Mouse (Mus musculus) kidney, postnatal 0 days (tissue): ENCODE results near the gene Zfp946. TPM values are rescaled to one million over a fixed set of nuclear protein-coding genes. Genes with fewer than 3 reads are reported as not detected.

Experiments
- ATAC-seq: fragments of 200-750 bp; cut with Nextera tagmentation; replicated peaks from 2 replicates; pipeline ENCODE4 v1.8.0; 2017; ENCODE audit warnings: low read depth, moderate number of reproducible peaks, moderate TSS enrichment, moderate library complexity; ENCODE audit not compliant: low FRiP score
- DNase-seq: peaks from one replicate; pipeline ENCODE4 v3.0.0-alpha.2; 2016; ENCODE audit warnings: low spot score
- H3K27ac ChIP-seq: fragments of 300-500 bp; sonication (generic); 2 replicates; pipeline ENCODE4 v1.5.1; 2014; ENCODE audit warnings: mild to moderate bottlenecking
- H3K27me3 ChIP-seq: fragments of 300-500 bp; sonication (generic); 2 replicates; pipeline ENCODE4 v1.6.1; 2014; ENCODE audit warnings: low read length, mixed read lengths; ENCODE audit not compliant: insufficient read depth
- H3K36me3 ChIP-seq: fragments of 300-500 bp; sonication (generic); 2 replicates; pipeline ENCODE4 v1.6.1; 2014; ENCODE audit warnings: low read length, mixed read lengths; ENCODE audit not compliant: insufficient read depth
- H3K4me1 ChIP-seq: fragments of 300-500 bp; sonication (generic); replicated peaks from 2 replicates; pipeline ENCODE4 v1.6.1; 2014; ENCODE audit warnings: antibody characterized with exemption, low read length, mixed read lengths; ENCODE audit not compliant: insufficient read depth
- H3K4me2 ChIP-seq: fragments of 300-500 bp; sonication (generic); 2 replicates; pipeline ENCODE4 v1.6.1; 2014; ENCODE audit warnings: mild to moderate bottlenecking, low read length, moderate library complexity, mixed read lengths
- H3K4me3 ChIP-seq: fragments of 300-500 bp; sonication (generic); replicated peaks from 2 replicates; pipeline ENCODE4 v1.5.1; 2014; ENCODE audit warnings: low read depth, low read length
- H3K9ac ChIP-seq: fragments of 300-500 bp; sonication (generic); 2 replicates; pipeline ENCODE4 v1.6.1; 2014; ENCODE audit warnings: low read depth, low read length
- H3K9me3 ChIP-seq: fragments of 300-500 bp; sonication (generic); replicated peaks from 2 replicates; pipeline ENCODE4 v1.6.1; 2016; ENCODE audit warnings: low read length, inconsistent platforms, mixed read lengths
- CTCF ChIP-seq: IDR thresholded peaks from 2 replicates; pipeline ENCODE4 v1.5.1; 2016; ENCODE audit warnings: antibody characterized with exemption, low read depth, mild to moderate bottlenecking, moderate library complexity
- WGBS: fragments of 180-500 bp; shearing (Covaris S2); extraction: QIAGEN DNeasy Blood & Tissue Kit; methylation state at CpG from one replicate; pipeline ENCODE4 v1.1.7; 2014; 5-methylcytosine and 5-hydroxymethylcytosine counted together
- polyA plus RNA-seq: library from polyadenylated mRNA; unstranded; fragments of >200 nt; fragmentation: Nextera tagmentation; extraction: Ambion mirVana; gene quantifications from 2 replicates; pipeline ENCODE4 v1.2.1, GENCODE M21; 2015

The Zfp946 gene
- 11.6 and 11.8 TPM in 2 replicates for polyA plus RNA-seq

DNA sequence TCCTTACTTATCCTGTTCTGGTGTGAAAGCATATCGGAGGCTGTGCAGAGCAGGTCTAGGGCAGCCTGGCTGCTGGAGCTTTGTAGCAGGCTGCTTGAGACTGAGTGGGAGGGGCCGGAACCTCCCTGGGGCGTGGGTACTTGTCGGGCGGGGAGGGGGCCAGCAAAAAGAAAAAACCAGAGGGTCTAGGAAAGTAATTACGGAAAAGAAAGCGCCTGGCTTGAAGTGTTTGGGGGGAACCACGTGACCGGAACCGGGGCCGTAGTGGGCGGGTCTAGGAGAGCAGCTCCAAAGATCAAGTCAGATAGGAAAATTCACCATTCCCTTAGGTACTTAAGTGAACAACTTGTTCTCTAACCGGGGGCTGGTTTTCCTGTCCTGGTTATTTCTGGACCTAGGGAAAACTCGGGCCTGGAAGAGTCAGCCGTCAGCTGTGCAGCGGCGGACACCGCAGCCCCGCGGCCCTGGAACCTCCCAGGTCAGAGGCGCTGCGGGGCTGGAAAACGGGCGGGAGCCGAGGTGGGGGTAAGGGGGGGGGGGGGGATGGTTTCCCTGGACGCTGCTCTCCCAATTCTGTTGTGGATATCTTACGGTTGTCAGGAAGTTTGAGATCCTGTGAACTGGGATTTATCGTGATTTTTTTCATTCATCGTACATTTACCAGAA is at the start of gene Zfp946:
Gene Zfp946 (plus strand): TSS at position 271 of the 666 bp plus-strand sequence.
- Histone ChIP-seq H3K27me3 (no peaks in the 10 kb centered on the region), H3K4me3 (peak within 1 kb of the TSS; percentile 53), H3K36me3 (no peaks in the 10 kb centered on the region), H3K4me1 (no peaks in the 10 kb centered on the region; the same call in 1 of the 2 replicates), H3K27ac (peak within 1 kb of the TSS; percentile 79), H3K9ac (peak within 1 kb of the TSS; percentile 63), H3K9me3 (no peaks in the 10 kb centered on the region), H3K4me2 (peak within 1 kb of the TSS; percentile 79)
- TF ChIP-seq CTCF, result no peak
- DNase-seq (peak; percentile 96), ATAC-seq (peak; percentile 96)
- 2% methylated on average over 28 of the region's 29 CpGs for WGBS

DNA sequence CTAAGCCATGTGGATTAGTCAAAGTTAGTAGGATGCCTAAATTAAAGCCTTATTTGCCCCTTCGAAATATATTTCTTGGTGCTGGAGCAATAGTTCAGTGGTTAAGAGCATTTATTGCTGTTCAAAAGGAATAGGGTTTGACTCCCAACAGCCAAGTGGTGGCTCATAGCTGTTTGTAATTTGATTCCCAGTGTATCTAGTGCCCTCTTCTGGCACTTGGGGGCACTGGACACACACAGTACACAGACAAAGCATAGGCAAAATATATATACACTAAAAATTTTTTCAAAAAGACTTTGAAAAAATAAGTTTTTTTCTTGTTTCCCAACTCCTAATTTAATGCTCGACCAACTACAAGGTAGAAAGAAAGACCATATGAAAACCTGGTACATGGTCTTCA is 13.3 kb upstream of the Zfp946 start:
- Histone ChIP-seq H3K9me3 (no peaks in the 10 kb centered on the region), H3K27me3 (no peaks in the 10 kb centered on the region), H3K36me3 (no peaks in the 10 kb centered on the region), H3K4me3 (no peak overlapping the region), H3K4me2 (no peak overlapping the region), H3K27ac (no peak overlapping the region), H3K4me1 (no peaks in the 10 kb centered on the region), H3K9ac (no peak overlapping the region)
- DNase-seq, result peak; percentile 23
- 76% methylated on average over 2 of the region's 2 CpGs for WGBS
- no peak for ATAC-seq
- TF ChIP-seq CTCF, result peak; percentile 62

DNA sequence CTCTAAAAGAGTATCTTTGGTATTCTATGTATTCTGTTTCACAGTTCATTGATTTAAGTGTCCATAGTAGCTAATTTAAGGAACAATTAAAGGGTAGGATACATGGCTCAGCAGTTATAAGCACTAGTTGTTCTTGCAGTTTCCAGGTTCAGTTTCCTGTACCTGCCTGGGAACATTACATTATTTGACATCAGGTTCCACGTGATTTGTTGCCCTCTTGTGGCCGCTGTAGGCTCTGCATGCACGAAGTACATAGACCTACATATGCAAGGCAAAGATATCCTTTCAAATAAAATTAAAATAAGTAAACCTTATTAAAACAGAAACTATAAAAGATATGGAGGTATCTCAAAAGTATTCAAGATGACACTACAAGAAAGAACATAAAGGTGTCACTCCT is 6.5 kb upstream of the Zfp946 start:
- Histone ChIP-seq H3K27ac (no peak overlapping the region), H3K4me1 (no peaks in the 10 kb centered on the region), H3K9ac (no peak overlapping the region), H3K9me3 (no peaks in the 10 kb centered on the region), H3K36me3 (no peaks in the 10 kb centered on the region), H3K4me2 (no peak overlapping the region), H3K4me3 (no peak overlapping the region), H3K27me3 (no peaks in the 10 kb centered on the region)
- ATAC-seq (peak; percentile 68; the same call in 1 of the 2 replicates), DNase-seq (peak; percentile 67)
- peak; percentile 84 for TF ChIP-seq CTCF
- WGBS, result 2% methylated on average over 3 of the region's 3 CpGs

DNA sequence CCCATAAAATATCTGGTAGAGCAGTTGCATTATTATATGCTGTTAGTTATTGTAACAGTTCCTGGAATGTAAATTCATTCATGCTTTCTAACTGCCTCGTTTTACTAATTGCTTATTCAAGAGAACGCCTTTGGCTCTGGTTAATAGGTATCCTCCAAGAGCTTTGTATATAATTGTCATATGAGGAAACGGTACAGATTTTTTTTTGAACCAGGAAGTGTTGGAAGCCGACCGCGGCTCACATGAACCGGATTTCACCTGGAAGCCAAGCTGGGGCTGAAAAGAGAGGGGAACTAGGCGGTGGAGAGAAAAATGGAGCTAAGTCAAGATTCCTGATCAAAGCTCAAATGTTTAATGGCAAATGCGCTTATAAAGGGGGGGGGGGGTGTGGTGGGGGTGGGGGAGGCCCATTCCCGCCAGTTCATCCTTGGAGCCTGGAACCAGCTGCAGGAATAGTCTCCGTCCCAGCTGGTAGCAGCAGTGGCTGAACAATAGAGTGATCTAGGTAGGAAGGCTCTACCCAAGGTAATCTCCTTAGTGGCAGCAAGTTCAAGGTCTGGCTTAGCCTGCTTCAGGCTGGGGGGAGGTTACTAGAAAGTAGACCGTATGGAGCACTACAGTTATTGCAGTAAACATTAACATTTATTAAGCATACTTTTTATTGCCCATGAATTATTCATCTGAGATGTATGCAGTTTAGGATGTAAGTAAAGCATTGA is 773 bp downstream of the Zfp946 start:
- ATAC-seq, result peak; percentile 21; the same call in 1 of the 2 replicates
- H3K27ac ChIP-seq, result peak overlapping the region; percentile 79
- H3K4me3 ChIP-seq, result peak overlapping the region; percentile 53
- 3% methylated on average over 12 of the region's 12 CpGs for WGBS
- H3K9ac ChIP-seq, result peak overlapping the region; percentile 63; the same call in 1 of the 2 replicates
- H3K9me3 ChIP-seq, result no peaks in the 10 kb centered on the region
- DNase-seq, result peak; percentile 38
- H3K27me3 ChIP-seq, result no peaks in the 10 kb centered on the region
- no peaks in the 10 kb centered on the region; the same call in 1 of the 2 replicates for H3K4me1 ChIP-seq
- H3K4me2 ChIP-seq, result peak overlapping the region; percentile 79
- no peak for TF ChIP-seq CTCF
- no peaks in the 10 kb centered on the region for H3K36me3 ChIP-seq

DNA sequence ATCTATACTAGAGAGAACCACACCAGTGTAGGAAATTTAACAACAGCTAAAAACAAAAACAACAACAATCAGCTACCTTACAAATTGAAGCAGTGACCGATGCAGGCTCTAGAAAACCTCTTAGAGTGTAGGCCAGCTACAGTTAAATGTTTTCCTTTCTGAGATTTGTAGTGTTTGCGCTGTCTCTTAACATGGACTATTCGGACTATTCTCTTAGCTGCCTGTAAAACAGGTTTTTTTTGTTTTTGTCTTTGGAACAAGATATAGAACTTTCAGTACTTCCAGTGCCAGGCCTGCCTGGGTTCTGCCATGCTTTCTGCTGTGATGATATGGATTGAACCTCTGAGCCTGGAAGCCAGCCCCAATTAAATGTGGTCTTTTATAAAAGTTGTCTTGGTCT is 23.7 kb downstream of the Zfp946 start:
- WGBS, result 93% methylated on average over 3 of the region's 3 CpGs
- Histone ChIP-seq H3K9ac (no peak overlapping the region), H3K27me3 (no peaks in the 10 kb centered on the region), H3K27ac (no peak overlapping the region), H3K36me3 (0 out of 2 replicates have a peak, but pooled peaks cover 3% of the 10 kb centered on the region), H3K4me1 (no peaks in the 10 kb centered on the region), H3K9me3 (peaks cover 4% of the 10 kb centered on the region; the same call in 1 of the 2 replicates), H3K4me3 (no peak overlapping the region), H3K4me2 (no peak overlapping the region)
- no peak for ATAC-seq
- no peak for DNase-seq
- no peak for TF ChIP-seq CTCF

DNA sequence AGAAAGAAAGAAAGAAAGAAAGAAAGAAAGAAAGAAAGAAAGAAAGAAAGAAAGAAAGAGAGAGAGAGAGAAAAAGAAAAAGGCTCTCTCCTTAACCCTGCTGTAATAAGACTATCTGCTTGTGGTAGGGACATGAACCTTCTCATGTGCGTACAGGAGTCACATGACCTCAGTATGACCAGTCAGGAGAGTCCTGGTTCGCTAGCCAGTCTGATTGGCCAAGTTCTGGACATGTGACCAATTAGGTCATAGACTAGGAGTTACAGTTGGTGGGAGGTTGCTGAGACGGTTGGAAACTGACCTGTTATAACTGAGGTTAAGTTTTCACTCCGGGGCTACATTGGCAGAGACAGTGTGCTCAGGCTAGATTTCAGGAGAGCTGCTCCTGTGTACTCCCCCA is 73.1 kb downstream of the Zfp946 start:
- Histone ChIP-seq H3K27me3 (no peaks in the 10 kb centered on the region), H3K9ac (no peak overlapping the region), H3K4me3 (no peak overlapping the region), H3K4me1 (no peaks in the 10 kb centered on the region), H3K9me3 (no peaks in the 10 kb centered on the region), H3K4me2 (no peak overlapping the region), H3K36me3 (no peaks in the 10 kb centered on the region), H3K27ac (no peak overlapping the region)
- 76% methylated on average over 4 of the region's 4 CpGs for WGBS
- ATAC-seq (no peak), DNase-seq (no peak)
- TF ChIP-seq CTCF, result no peak

Other genes with a start within 250 kb of the Zfp946 start
- 3.7 TPM in 2 replicates for gene Zfp994, start 198.6 kb upstream of the Zfp946 start, polyA plus RNA-seq
- 12.2 and 13.5 TPM in 2 replicates for gene CT030661.1, start 109.4 kb upstream of the Zfp946 start, polyA plus RNA-seq
- 12.4 and 13.0 TPM in 2 replicates for gene Zfp944, start 62.8 kb upstream of the Zfp946 start, polyA plus RNA-seq
- 7.7 and 9.1 TPM in 2 replicates for gene Zfp758, start 62.8 kb upstream of the Zfp946 start, polyA plus RNA-seq
- not detected in 2 replicates for gene Vmn2r111, start 149.3 kb downstream of the Zfp946 start, polyA plus RNA-seq
- gene Vmn2r112, start 176.7 kb downstream of the Zfp946 start, polyA plus RNA-seq, result not detected in 2 replicates